Mouse (Mus musculus) 3T3-L1 (cell line): ENCODE data around the gene Ptpra.

Experiments used
- DNase-seq: peaks from one replicate; pipeline ENCODE4 v3.0.0-alpha.2; 2015; ENCODE audit warnings: low read depth, low spot score

Gene Ptpra

GRCm38 (mm10) chr2:130449794-130450433 is at the start of gene Ptpra:
Gene Ptpra (plus strand): TSS chr2:130450278.
- peak; percentile 83 for DNase-seq

- DNase-seq: no peak
Observed at GRCm38 (mm10) chr2:130401891-130402290, 48.2 kb upstream of the Ptpra start.

DNA sequence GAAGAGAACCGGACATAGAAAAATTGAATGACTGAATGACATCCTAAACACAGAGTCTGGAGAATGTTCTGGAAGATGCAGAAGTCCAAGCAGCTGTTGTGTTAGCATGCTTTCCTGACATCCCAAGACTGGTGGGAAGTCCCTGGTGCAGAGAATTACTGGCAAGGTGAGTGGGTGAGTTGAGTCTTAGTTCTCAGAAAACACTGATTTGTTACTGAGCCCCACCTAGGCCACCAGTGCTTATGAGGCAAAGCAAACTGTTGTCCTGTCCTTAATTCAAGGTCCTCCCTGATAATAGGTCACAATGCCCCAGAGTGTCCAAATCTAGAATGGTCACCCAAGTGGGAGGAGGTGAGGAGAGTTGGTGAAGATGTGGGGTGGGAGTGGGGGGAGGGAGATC is 45.1 kb upstream of the Ptpra start, which contains the start of the genes Gm28372 and 1700020A23Rik:
TSS of gene Gm28372 (plus strand) at position 301 of the 400 bp plus-strand sequence.
TSS of gene 1700020A23Rik (plus strand) at position 321 of the 400 bp plus-strand sequence.
- no peak for DNase-seq

DNA sequence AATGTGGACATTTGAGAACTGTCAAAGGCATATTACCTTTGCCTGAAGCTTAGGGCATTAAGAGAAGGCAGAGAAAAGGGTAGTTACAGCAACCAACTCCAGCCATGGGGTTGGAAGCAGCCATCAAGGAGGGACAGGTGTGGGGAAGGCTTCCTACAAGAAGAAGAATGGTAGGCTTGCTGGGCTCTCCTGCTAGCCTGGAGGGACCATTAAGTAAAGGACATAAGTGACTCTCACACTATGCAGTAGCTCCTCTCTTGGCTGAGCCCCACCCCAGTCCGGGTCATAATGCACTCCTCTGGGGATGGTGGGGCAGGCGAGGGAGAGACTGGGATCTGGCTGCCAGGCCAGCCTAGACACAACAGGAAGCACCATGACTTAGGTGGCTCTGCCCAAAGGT is 43.9 kb upstream of the Ptpra start, which contains the start of gene Tmem239:
TSS of gene Tmem239 (plus strand) at position 301 of the 400 bp plus-strand sequence.
- no peak for DNase-seq

DNA sequence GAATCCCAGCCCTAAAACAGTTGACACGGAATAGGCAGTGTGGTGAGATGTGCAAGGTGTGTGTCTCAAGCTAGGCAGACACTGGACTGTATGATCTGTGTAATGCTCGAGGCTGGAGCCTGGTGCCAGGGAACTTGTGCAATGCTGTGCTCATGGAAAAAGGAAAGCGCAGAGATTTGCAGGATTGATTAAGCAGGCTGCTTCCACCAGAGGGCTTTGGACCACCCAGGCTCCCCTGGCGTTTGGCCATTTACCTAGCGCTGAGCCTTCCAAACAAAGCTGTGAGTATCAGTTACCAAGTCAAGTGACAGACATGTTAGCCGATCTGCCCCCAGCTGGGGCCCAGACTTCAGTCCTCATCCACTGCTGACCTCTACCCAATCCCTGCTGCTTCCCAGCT is 41.9 kb upstream of the Ptpra start:
- peak; percentile 27 for DNase-seq

- DNase-seq: peak; percentile 94
Observed at GRCm38 (mm10) chr2:130411558-130412495, 38.3 kb upstream of the Ptpra start.

- DNase-seq: no peak
Observed at GRCm38 (mm10) chr2:130412775-130413174, 37.3 kb upstream of the Ptpra start.

DNA sequence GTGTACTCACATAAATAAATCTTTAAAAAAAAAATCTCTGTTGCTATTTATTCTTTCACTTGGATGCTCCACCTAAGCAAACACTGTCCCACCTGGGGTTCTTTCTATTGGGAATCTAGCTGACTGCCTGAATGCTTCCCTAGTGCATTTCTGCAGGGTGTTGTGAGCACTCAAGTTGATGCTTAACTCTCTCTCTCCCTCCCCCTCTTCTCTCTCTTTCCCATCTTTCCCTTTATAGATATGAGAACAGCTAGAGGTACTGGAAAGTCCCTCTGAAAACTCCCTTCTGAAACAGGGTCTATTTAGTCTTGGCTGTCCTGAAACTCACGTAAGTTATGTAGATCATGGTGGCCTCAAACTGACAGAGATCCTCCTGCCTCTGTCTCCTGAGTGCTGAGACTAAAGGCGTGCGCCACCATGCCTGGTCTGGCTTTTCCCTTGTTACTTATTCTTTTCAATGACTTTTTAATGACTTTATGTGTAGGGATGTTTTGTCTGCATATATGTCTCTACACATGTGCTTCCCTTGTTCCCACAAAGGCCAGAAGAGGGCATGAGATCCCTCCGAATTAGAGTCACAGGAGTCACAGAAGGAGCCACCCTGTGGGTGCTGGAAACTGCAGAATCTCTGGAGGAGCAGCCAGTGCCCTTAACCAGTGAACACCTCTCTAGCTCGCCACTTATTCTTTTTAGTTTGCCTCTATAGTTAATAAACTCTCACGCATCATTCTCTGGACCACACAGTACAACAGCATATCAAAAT is 35.8 kb upstream of the Ptpra start:
- peak; percentile 30 for DNase-seq

GRCm38 (mm10) chr2:130421781-130422620 is 28.1 kb upstream of the Ptpra start:
- DNase-seq: no peak

GRCm38 (mm10) chr2:130423397-130424125 is 26.5 kb upstream of the Ptpra start:
- DNase-seq: peak; percentile 40

GRCm38 (mm10) chr2:130424126-130424853 is 25.8 kb upstream of the Ptpra start, which contains the start of the genes Vps16 and Pced1a:
Gene Vps16 (plus strand): TSS chr2:130424339.
Gene Pced1a (minus strand): TSS chr2:130424701.
- DNase-seq: peak; percentile 91

DNA sequence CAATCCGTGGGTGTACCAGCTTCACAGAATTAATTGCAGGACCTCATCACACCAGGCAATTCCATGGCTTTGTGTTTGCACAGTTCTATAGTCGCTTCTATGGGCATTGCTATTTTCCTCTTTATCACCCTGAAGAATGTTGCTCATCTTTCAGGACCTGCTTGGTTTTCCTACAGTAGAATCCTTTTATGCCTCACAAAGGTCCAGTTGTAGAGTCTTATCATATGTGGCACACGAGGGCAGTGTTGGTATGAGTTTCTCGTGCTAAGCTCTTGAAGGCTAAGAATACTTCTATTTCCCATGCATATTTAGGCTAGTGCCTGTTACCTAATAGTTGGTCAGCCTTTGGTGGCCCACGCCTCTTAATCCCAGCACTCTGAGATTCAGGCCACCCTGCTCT is 25.0 kb upstream of the Ptpra start:
- peak; percentile 75 for DNase-seq

DNA sequence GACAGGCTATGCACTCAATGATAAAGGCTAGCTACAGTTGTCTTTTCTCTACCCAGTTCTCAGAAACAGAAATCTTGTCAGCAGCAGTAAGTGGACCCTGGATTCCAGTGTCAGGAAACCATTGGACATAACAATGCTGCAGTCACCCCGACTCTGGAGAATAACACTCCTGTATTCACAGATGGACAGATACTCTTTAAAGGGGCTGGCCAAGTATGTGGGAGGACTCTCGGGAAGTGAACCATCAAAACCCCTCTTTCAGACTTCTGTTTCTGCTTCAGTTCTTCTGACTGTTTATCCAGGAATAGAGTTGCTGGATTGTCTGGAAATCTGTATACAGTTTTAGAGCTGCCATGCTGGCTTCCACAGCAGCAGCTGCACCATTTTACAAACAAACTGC is 20.2 kb upstream of the Ptpra start:
- no peak for DNase-seq

- DNase-seq: no peak
Observed at GRCm38 (mm10) chr2:130430484-130430883, 19.6 kb upstream of the Ptpra start.

GRCm38 (mm10) chr2:130432157-130432556 is 17.9 kb upstream of the Ptpra start:
- no peak for DNase-seq

DNA sequence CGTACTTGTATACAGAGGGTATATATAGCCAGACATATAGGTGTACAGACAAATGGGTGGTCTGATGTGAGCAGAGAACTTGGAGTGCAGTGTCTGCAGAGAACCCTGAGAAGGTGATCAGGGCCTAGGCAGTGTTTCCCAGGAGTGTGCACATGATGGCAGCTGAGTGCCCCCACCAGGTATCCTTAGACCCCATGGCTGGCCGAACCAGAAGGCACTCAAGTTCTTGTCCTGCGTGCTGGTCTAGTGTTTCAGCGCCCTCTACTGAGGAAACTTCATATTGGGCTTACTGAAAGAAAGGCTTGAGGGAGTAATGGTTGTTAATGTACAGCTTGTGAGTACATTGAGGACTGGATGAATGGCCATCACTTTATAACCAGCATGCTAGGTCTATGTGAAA is 16.9 kb upstream of the Ptpra start:
- peak; percentile 77 for DNase-seq

DNA sequence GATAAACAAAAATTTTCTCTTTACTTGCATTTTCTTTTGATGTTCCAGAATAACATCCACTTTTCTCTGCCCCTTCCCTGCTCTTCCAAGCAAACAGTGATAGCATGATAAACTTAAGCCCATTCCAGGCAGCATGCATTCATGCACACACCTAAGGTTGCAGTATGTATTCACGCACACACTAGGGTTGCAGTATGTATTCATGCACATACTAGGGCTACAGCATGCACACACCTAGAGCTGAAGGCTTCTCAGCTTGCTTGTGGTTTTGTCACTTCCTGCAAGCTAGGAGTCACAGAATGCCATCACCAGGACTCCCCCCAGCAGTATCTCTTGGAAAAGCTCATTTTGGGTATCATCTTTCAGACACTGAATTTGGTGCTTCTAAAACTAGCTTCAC is 13.3 kb upstream of the Ptpra start:
- DNase-seq: no peak

DNA sequence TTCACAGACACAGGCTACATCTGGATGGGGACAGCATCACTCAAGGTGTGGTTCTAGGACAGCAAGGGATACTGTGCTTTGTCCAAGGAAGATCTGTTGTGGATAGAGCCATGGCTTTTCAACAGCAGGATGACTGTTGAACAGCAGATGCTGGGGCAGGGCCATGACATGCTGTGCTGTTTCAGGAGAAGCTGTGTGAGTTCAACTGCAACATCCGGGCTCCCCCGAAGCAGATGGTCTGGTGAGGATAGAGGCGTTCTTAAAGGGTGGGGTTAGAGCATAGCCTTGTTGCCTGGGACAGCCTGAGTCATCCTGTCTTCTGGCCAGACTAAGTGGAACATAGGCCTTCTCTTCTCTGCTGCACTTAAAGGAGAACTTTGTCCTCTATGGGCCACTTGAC is 11.2 kb upstream of the Ptpra start:
- DNase-seq: no peak

DNA sequence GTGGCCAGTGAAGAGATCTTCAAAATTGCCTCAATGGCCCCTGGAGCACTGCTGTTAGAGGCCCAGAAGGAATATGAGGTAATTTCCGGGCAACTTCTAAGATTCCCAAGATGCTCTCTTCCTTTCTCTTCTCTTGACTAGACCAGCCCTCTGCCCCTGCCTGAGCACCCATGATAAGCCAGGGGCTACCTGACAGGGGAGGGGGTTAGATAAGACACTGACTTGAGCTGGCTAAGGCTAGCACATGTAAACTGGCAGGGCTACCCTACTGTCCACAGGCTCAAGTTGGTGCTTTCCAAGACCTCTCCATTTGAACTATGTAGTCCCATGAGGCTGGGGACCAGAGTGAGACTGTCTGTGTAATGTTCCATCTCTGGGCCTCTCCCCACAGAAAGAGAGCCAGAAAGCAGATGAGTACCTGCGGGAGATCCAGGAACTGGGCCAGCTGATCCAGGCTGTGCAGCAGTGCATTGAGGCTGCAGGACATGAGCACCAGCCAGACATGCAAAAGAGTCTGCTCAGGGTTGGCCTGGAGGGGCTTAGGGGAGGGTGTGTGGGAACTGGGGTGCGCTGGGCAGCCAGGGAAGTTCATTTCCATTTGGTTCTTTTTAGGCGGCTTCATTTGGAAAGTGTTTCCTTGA is 10.1 kb upstream of the Ptpra start:
- no peak for DNase-seq
